Mouse (Mus musculus) cerebellum, postnatal 10 days (tissue): ENCODE measurements around the gene Olfr1264.

Experiments used
- DNase-seq, 2 experiments: peaks; one replicate each; pipeline ENCODE4 v3.0.0; 2021; ENCODE audit warnings: mixed read lengths in 2 of 2

The Olfr1264 gene

GRCm38 (mm10) chr2:90025477-90025876 is at the start of gene Olfr1264:
Gene Olfr1264, minus strand, starts transcription at chr2:90025577.
- no peak for DNase-seq

DNA sequence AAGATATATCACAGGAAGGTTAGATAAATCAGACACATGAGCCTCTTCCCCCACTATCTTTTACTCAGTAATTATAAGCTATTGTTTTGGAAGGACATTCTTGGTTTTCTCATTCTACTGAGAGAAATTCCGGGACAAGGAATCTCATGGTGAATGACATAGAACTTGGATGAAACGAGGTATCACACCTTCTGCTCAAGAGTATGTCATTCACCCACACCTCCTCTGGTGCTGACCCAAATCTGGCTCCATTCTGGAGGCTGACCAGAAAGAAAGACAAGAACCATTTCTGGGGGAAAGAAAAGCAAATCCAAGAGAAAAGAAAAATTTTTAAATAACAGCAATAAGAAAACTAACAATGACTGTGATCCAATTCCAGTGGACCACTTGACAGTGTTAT is 44.7 kb upstream of the Olfr1264 start:
- DNase-seq: no peak

GRCm38 (mm10) chr2:90063494-90063893 is 38.1 kb upstream of the Olfr1264 start, which contains the start of gene Olfr140:
Gene Olfr140, minus strand, starts transcription at chr2:90063594.
- DNase-seq: no peak

DNA sequence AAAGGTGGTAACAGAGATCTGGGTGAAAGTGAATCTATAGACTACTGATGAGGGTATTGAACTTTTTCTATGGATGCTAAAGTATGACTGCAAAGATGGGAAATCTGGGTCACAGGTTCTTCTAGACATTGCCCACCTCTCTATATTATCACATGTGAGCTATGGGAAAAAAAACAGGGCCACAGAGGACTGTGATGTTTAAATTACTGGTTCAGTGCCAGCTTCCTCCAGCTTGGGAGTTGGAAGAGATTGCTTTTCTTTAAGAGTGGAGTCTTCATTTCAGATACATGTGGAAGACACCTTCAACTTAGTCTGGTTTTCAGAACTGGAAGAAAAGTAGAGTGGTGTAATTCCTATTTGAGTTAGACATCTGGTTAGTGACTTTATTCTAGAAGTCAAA is 9.7 kb upstream of the Olfr1264 start, which contains the start of gene Olfr1265:
TSS of gene Olfr1265 (plus strand) at position 301 of the 400 bp plus-strand sequence.
- no peak for DNase-seq

DNA sequence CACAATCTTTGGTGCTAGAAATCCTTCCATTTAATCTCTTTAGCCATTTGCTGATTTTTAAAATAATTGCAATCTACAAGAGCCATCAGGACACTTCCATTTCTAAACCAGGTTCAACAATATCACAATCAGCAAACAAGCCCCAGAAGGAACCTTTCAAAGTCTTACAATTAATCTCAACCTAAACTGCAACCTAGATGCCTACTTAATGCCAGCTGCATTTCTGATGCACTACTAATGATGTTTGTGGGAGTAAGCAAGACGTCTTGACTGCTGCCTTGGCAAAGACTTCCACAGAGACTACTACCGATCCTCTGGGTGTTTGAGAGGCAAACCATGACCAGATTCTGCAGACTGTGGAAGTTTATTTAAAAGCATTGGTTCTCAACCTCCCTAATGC is 13.5 kb downstream of the Olfr1264 start, which contains the start of gene Olfr1263:
TSS of gene Olfr1263 (plus strand) at position 301 of the 400 bp plus-strand sequence.
- no peak for DNase-seq

- no peak for DNase-seq
These were observed 25.5 kb downstream of the Olfr1264 start, which contains the start of gene Olfr1262 for GRCm38 (mm10) chr2:89999845-90000244. Gene Olfr1262, plus strand, starts transcription at chr2:90000145.

GRCm38 (mm10) chr2:89990921-89991320 is 34.5 kb downstream of the Olfr1264 start, which contains the start of gene Olfr1261:
Gene Olfr1261, plus strand, starts transcription at chr2:89991221.
- DNase-seq: no peak

DNA sequence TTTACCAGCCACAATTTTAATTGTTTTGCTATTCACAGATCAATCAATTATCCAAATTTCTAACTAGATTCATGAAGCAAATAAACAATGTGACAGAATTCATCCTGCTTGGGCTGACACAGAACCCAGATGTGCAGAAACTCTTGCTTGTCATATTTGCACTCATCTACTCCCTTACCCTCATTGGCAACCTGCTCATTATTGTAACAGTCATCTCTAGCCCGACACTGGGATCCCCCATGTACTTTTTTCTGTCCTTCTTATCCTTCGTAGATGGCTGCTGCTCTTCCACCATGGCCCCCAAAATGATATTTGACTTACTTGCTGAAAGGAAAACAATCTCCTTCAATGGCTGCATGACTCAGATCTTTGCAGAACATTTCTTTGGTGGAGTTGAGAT is 47.7 kb downstream of the Olfr1264 start:
- DNase-seq: no peak

DNA sequence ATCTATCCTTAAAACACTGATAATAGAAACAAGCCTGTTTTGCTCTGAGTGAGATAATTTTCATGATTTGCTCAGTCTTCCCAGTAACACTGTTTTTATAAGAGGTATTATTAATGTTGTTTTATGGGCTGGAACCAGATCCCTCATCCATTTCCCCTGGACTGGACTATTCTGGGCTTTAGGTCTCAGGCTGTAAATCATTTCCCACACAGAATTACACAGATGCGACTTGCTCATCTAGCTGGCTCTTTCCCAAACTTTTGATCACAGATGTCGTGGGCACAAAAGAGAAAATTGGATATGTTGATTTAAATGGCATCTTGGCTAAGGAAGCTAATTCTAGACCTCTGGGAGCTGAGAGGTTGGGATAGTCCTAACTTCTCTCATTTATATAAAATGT is 51.2 kb downstream of the Olfr1264 start, which contains the start of gene Olfr1260:
TSS of gene Olfr1260 (plus strand) at position 157 of the 400 bp plus-strand sequence.
- DNase-seq: peak; percentile 7 to 15
